ENCODE assay signal across 9 mouse cellular contexts in the genomic region with DNA sequence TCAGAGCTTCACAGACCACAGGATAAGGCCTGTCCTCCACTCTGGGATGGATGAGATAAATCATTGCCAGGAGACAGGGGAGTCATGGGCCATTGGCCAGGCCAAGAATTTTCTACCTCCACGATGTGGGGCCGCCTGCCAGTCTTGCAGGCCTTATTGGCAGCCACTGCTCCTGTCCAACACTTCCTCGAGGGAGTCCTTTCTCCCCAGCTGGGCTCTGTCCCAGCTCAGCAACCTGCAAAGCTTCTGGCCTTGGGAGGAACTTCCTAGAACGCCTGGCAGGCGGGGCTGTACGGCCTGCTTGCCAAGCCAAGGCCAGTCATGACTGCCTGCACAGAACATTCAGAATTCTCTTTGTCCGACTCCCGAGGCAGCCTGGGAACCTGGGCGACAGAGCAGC. TPM values are rescaled to one million over a fixed set of nuclear protein-coding genes. Genes with fewer than 3 reads are reported as not detected.
A peak's percentile ranks its signal among the peaks of the same experiment; 100 is the strongest.
DNase-seq lines count a peak whose midpoint lies in the region; ATAC-seq and TF ChIP-seq lines count a peak whose summit lies in the region.
"Had no signal": no experiment of that assay in that cellular context is flagged by ENCODE, and none has a peak within 500 bp of the region (broad histone marks: within the 10 kb centered on the region; RNA-seq: fewer than 3 reads in every experiment).

No protein-coding gene starts in this region.

- H3K4me2 ChIP-seq in neural tube, embryonic 13.5 days: no peak overlapping the region
- no peak overlapping the region for H3K4me2 ChIP-seq in heart, embryonic 16.5 days (ENCODE audit: low read depth, low read length)
- no peak overlapping the region for H3K4me2 ChIP-seq in kidney, embryonic 16.5 days (replicated peaks; ENCODE audit: low read depth, low read length)
- H3K4me2 ChIP-seq: embryonic facial prominence, embryonic 12.5 days had no signal

- H3K4me3 ChIP-seq in neural tube, embryonic 13.5 days: no peak overlapping the region
- no peak overlapping the region for H3K4me3 ChIP-seq in cortical plate, adult 2 months (ENCODE audit: insufficient read depth, low read length)
- no peak overlapping the region for H3K4me3 ChIP-seq in heart, embryonic 16.5 days (ENCODE audit: low read length)
- no peak overlapping the region for H3K4me3 ChIP-seq in kidney, embryonic 16.5 days (ENCODE audit: low read length)
- H3K4me3 ChIP-seq: embryonic facial prominence, embryonic 12.5 days had no signal

- no peak for TF ChIP-seq POLR2A in cortical plate, adult 2 months (IDR thresholded peaks at IDR 0.05; ENCODE audit: extremely low read depth, insufficient read depth, low read length)

- H3K9ac ChIP-seq in neural tube, embryonic 13.5 days: peak overlapping the region; percentile 50
- no peak overlapping the region for H3K9ac ChIP-seq in heart, embryonic 16.5 days (ENCODE audit: low read length)
- H3K9ac ChIP-seq in kidney, embryonic 16.5 days (replicated peaks; ENCODE audit: low read length): peak overlapping the region; percentile 20; the same call in 1 of the 2 replicates

- no peak for ATAC-seq in neural tube, embryonic 13.5 days (ENCODE audit: low read depth)
- peak; percentile 77 for ATAC-seq in heart, embryonic 16.5 days (replicated peaks; ENCODE audit: extremely low read depth, insufficient read depth, low FRiP score)
- ATAC-seq in kidney, embryonic 16.5 days (ENCODE audit: low FRiP score, low TSS enrichment): peak; percentile 79

- H3K36me3 ChIP-seq in neural tube, embryonic 13.5 days: no peaks in the 10 kb centered on the region
- H3K36me3 ChIP-seq in heart, embryonic 16.5 days (ENCODE audit: control insufficient read depth, insufficient read depth): no peaks in the 10 kb centered on the region
- H3K36me3 ChIP-seq in kidney, embryonic 16.5 days (ENCODE audit: insufficient read depth, low read length): no peaks in the 10 kb centered on the region
- H3K36me3 ChIP-seq: embryonic facial prominence, embryonic 12.5 days had no signal

- no peak for DNase-seq in neural tube, embryonic 10.5 days (ENCODE audit: extremely low spot score, low spot score)
- DNase-seq in lung, postnatal 4 days: peak; percentile 60 to 85
- no peak for DNase-seq in embryo, embryonic 9.5 days (ENCODE audit: extremely low spot score)
- no peak for DNase-seq in spleen, postnatal 36 days (ENCODE audit: low spot score in 2 of 2)

- no peaks in the 10 kb centered on the region for H3K27me3 ChIP-seq in neural tube, embryonic 13.5 days
- no peaks in the 10 kb centered on the region for H3K27me3 ChIP-seq in heart, embryonic 16.5 days (ENCODE audit: control insufficient read depth, insufficient read depth, low read length)
- H3K27me3 ChIP-seq in kidney, embryonic 16.5 days (ENCODE audit: insufficient read depth, low read length): no peaks in the 10 kb centered on the region
- H3K27me3 ChIP-seq: embryonic facial prominence, embryonic 12.5 days had no signal

- TF ChIP-seq CTCF in cortical plate, adult 2 months (IDR thresholded peaks at IDR 0.05; ENCODE audit: extremely low read depth, insufficient read depth, low read length): no peak

- H3K27ac ChIP-seq in neural tube, embryonic 13.5 days (replicated peaks): peak overlapping the region; percentile 65
- peak overlapping the region; percentile 33; the same call in 1 of the 2 replicates for H3K27ac ChIP-seq in cortical plate, adult 2 months (ENCODE audit: insufficient read depth, low read length)
- peak overlapping the region; percentile 12; the same call in 1 of the 2 replicates for H3K27ac ChIP-seq in heart, embryonic 16.5 days (ENCODE audit: low read length)
- peak overlapping the region; percentile 80 for H3K27ac ChIP-seq in kidney, embryonic 16.5 days (ENCODE audit: low read length)
- H3K27ac ChIP-seq: embryonic facial prominence, embryonic 12.5 days had no signal

- H3K4me1 ChIP-seq in neural tube, embryonic 13.5 days (replicated peaks): peaks cover 89% of the 10 kb centered on the region
- peaks cover 11% of the 10 kb centered on the region for H3K4me1 ChIP-seq in cortical plate, adult 2 months (ENCODE audit: control insufficient read depth, insufficient read depth, low read length)
- H3K4me1 ChIP-seq in heart, embryonic 16.5 days (ENCODE audit: control insufficient read depth, insufficient read depth, low read length): peaks cover 23% of the 10 kb centered on the region
- H3K4me1 ChIP-seq in kidney, embryonic 16.5 days (ENCODE audit: insufficient read depth, low read length): peaks cover 37% of the 10 kb centered on the region

- H3K9me3 ChIP-seq in neural tube, embryonic 13.5 days: no peaks in the 10 kb centered on the region
- no peaks in the 10 kb centered on the region for H3K9me3 ChIP-seq in heart, embryonic 16.5 days (replicated peaks; ENCODE audit: control insufficient read depth, low read length)
- H3K9me3 ChIP-seq in kidney, embryonic 16.5 days (ENCODE audit: low read length): no peaks in the 10 kb centered on the region
- H3K9me3 ChIP-seq: embryonic facial prominence, embryonic 12.5 days had no signal

- 58% methylated on average over 9 of the region's 9 CpGs for WGBS in neural tube, embryonic 13.5 days
- WGBS in heart, embryonic 16.5 days: 30% methylated on average over 9 of the region's 9 CpGs
- WGBS in kidney, embryonic 16.5 days: 13% methylated on average over 9 of the region's 9 CpGs

RNA-seq across cellular contexts. Expression of gene Nav1, which starts 58.3 kb away (rescaled TPM):
- polyA plus RNA-seq in neural tube, embryonic 13.5 days (2015; fragmentation: Nextera tagmentation; extraction: Ambion mirVana): 34.9 and 38.6 TPM in 2 replicates
- polyA plus RNA-seq in cortical plate, adult 2 months (2012; rRNA removed): 35.8 and 38.8 TPM in 2 replicates
- polyA plus RNA-seq in heart, embryonic 16.5 days (2015; fragmentation: Nextera tagmentation; extraction: Ambion mirVana): 22.6 and 24.6 TPM in 2 replicates
- 12.2 and 16.8 TPM in 2 replicates for polyA plus RNA-seq in kidney, embryonic 16.5 days (2015; fragmentation: Nextera tagmentation; extraction: Ambion mirVana)

Comparison
In these comparisons a context has a peak if more than half of its experiments do, and no peak if none do; other contexts are left out.
1. H3K27ac ChIP-seq: peak in every context shown above with its lines; median percentile 80 in kidney, embryonic 16.5 days; 65 in neural tube, embryonic 13.5 days; 33 in cortical plate, adult 2 months; 12 in heart, embryonic 16.5 days.
2. DNase-seq: peak in lung, postnatal 4 days (2 of 2); none in neural tube, embryonic 10.5 days (single experiment), embryo, embryonic 9.5 days (single experiment) and spleen, postnatal 36 days (0 of 2).